Mouse (Mus musculus): Measurements from ENCODE around the gene Sept10. TPM values are rescaled to one million over a fixed set of nuclear protein-coding genes. Genes with fewer than 3 reads are reported as not detected.

The Sept10 gene
- polyA plus RNA-seq, 1 experiment from 2014 or later, result 32.4 TPM

GRCm38 (mm10) chr10:59222271-59223101 is 839 bp upstream of the Sept10 start:
- H3K27me3 ChIP-seq (ENCODE audit: control insufficient read depth, insufficient read depth, low read length), result no peaks in the 10 kb centered on the region
- no peaks in the 10 kb centered on the region for H3K36me3 ChIP-seq (ENCODE audit: control insufficient read depth, insufficient read depth, low read length)
- ATAC-seq (ENCODE audit: low FRiP score) (peak; percentile 2), DNase-seq (ENCODE audit: low spot score) (peak; percentile 55)
- H3K4me1 ChIP-seq (replicated peaks; ENCODE audit: control insufficient read depth, insufficient read depth, low read length), result no peaks in the 10 kb centered on the region
- WGBS, result 3% methylated on average over 49 of the region's 49 CpGs
- no peaks in the 10 kb centered on the region for H3K9me3 ChIP-seq (ENCODE audit: control insufficient read depth, low read length)
- H3K9ac ChIP-seq (ENCODE audit: low read depth, low read length), result peak overlapping the region; percentile 90
- H3K4me2 ChIP-seq (replicated peaks; ENCODE audit: low read depth, low read length), result peak overlapping the region; percentile 93
- peak overlapping the region; percentile 94; the same call in 1 of the 2 replicates for H3K27ac ChIP-seq (ENCODE audit: low read depth, low read length)
- H3K4me3 ChIP-seq (ENCODE audit: low read depth, low read length), result peak overlapping the region; percentile 87

- H3K27ac ChIP-seq (ENCODE audit: low read depth, low read length), result peak overlapping the region; percentile 94
- H3K9ac ChIP-seq (ENCODE audit: low read depth, low read length), result peak overlapping the region; percentile 90
- no peak for ATAC-seq (ENCODE audit: low FRiP score)
- DNase-seq (ENCODE audit: low spot score), result no peak
- peak overlapping the region; percentile 87 for H3K4me3 ChIP-seq (ENCODE audit: low read depth, low read length)
- H3K9me3 ChIP-seq (ENCODE audit: control insufficient read depth, low read length), result no peaks in the 10 kb centered on the region
- WGBS, result 2% methylated on average over 37 of the region's 39 CpGs
- peak overlapping the region; percentile 93 for H3K4me2 ChIP-seq (replicated peaks; ENCODE audit: low read depth, low read length)
- H3K4me1 ChIP-seq (replicated peaks; ENCODE audit: control insufficient read depth, insufficient read depth, low read length), result no peaks in the 10 kb centered on the region
- H3K36me3 ChIP-seq (ENCODE audit: control insufficient read depth, insufficient read depth, low read length), result no peaks in the 10 kb centered on the region
- no peaks in the 10 kb centered on the region for H3K27me3 ChIP-seq (ENCODE audit: control insufficient read depth, insufficient read depth, low read length)
Observed at GRCm38 (mm10) chr10:59220824-59221472, 699 bp downstream of the Sept10 start.

- Histone ChIP-seq H3K4me1 (replicated peaks; ENCODE audit: control insufficient read depth, insufficient read depth, low read length) (no peaks in the 10 kb centered on the region), H3K27ac (ENCODE audit: low read depth, low read length) (no peak overlapping the region), H3K9ac (ENCODE audit: low read depth, low read length) (no peak overlapping the region), H3K27me3 (ENCODE audit: control insufficient read depth, insufficient read depth, low read length) (no peaks in the 10 kb centered on the region), H3K4me2 (replicated peaks; ENCODE audit: low read depth, low read length) (no peak overlapping the region), H3K4me3 (ENCODE audit: low read depth, low read length) (no peak overlapping the region), H3K36me3 (ENCODE audit: control insufficient read depth, insufficient read depth, low read length) (no peaks in the 10 kb centered on the region), H3K9me3 (ENCODE audit: control insufficient read depth, low read length) (no peaks in the 10 kb centered on the region)
- ATAC-seq (ENCODE audit: low FRiP score) (no peak), DNase-seq (ENCODE audit: low spot score) (no peak)
Observed at GRCm38 (mm10) chr10:59200011-59200410, 21.6 kb downstream of the Sept10 start.

GRCm38 (mm10) chr10:59196763-59197162 is 24.9 kb downstream of the Sept10 start:
- WGBS, result 79% methylated on average over 3 of the region's 3 CpGs
- no peak for ATAC-seq (ENCODE audit: low FRiP score)
- no peak overlapping the region for H3K27ac ChIP-seq (ENCODE audit: low read depth, low read length)
- H3K27me3 ChIP-seq (ENCODE audit: control insufficient read depth, insufficient read depth, low read length), result no peaks in the 10 kb centered on the region
- H3K9ac ChIP-seq (ENCODE audit: low read depth, low read length), result no peak overlapping the region
- H3K36me3 ChIP-seq (ENCODE audit: control insufficient read depth, insufficient read depth, low read length), result no peaks in the 10 kb centered on the region
- H3K4me2 ChIP-seq (replicated peaks; ENCODE audit: low read depth, low read length), result no peak overlapping the region
- H3K4me1 ChIP-seq (replicated peaks; ENCODE audit: control insufficient read depth, insufficient read depth, low read length), result no peaks in the 10 kb centered on the region
- no peak for DNase-seq (ENCODE audit: low spot score)
- H3K4me3 ChIP-seq (ENCODE audit: low read depth, low read length), result no peak overlapping the region
- H3K9me3 ChIP-seq (ENCODE audit: control insufficient read depth, low read length), result no peaks in the 10 kb centered on the region

GRCm38 (mm10) chr10:59194891-59195290 is 26.8 kb downstream of the Sept10 start:
- WGBS, result 81% methylated on average over 5 of the region's 5 CpGs
- H3K4me2 ChIP-seq (replicated peaks; ENCODE audit: low read depth, low read length), result no peak overlapping the region
- DNase-seq (ENCODE audit: low spot score) (peak; percentile 17), ATAC-seq (ENCODE audit: low FRiP score) (no peak)
- no peak overlapping the region for H3K4me3 ChIP-seq (ENCODE audit: low read depth, low read length)
- no peak overlapping the region for H3K9ac ChIP-seq (ENCODE audit: low read depth, low read length)
- no peaks in the 10 kb centered on the region for H3K9me3 ChIP-seq (ENCODE audit: control insufficient read depth, low read length)
- no peaks in the 10 kb centered on the region for H3K27me3 ChIP-seq (ENCODE audit: control insufficient read depth, insufficient read depth, low read length)
- no peaks in the 10 kb centered on the region for H3K4me1 ChIP-seq (replicated peaks; ENCODE audit: control insufficient read depth, insufficient read depth, low read length)
- H3K27ac ChIP-seq (ENCODE audit: low read depth, low read length), result no peak overlapping the region
- no peaks in the 10 kb centered on the region for H3K36me3 ChIP-seq (ENCODE audit: control insufficient read depth, insufficient read depth, low read length)

GRCm38 (mm10) chr10:59182306-59182705 is 39.3 kb downstream of the Sept10 start:
- no peaks in the 10 kb centered on the region for H3K27me3 ChIP-seq (ENCODE audit: control insufficient read depth, insufficient read depth, low read length)
- no peaks in the 10 kb centered on the region for H3K36me3 ChIP-seq (ENCODE audit: control insufficient read depth, insufficient read depth, low read length)
- ATAC-seq (ENCODE audit: low FRiP score) (no peak), DNase-seq (ENCODE audit: low spot score) (no peak)
- H3K27ac ChIP-seq (ENCODE audit: low read depth, low read length), result no peak overlapping the region
- no peaks in the 10 kb centered on the region for H3K4me1 ChIP-seq (replicated peaks; ENCODE audit: control insufficient read depth, insufficient read depth, low read length)
- WGBS, result 76% methylated on average over 3 of the region's 3 CpGs
- no peak overlapping the region for H3K9ac ChIP-seq (ENCODE audit: low read depth, low read length)
- no peaks in the 10 kb centered on the region for H3K9me3 ChIP-seq (ENCODE audit: control insufficient read depth, low read length)
- H3K4me3 ChIP-seq (ENCODE audit: low read depth, low read length), result no peak overlapping the region
- H3K4me2 ChIP-seq (replicated peaks; ENCODE audit: low read depth, low read length), result no peak overlapping the region

GRCm38 (mm10) chr10:59179620-59180019 is 42.0 kb downstream of the Sept10 start:
- Histone ChIP-seq H3K27ac (ENCODE audit: low read depth, low read length) (no peak overlapping the region), H3K4me2 (replicated peaks; ENCODE audit: low read depth, low read length) (no peak overlapping the region), H3K9ac (ENCODE audit: low read depth, low read length) (no peak overlapping the region), H3K36me3 (ENCODE audit: control insufficient read depth, insufficient read depth, low read length) (no peaks in the 10 kb centered on the region), H3K4me1 (replicated peaks; ENCODE audit: control insufficient read depth, insufficient read depth, low read length) (no peaks in the 10 kb centered on the region), H3K9me3 (ENCODE audit: control insufficient read depth, low read length) (no peaks in the 10 kb centered on the region), H3K4me3 (ENCODE audit: low read depth, low read length) (no peak overlapping the region), H3K27me3 (ENCODE audit: control insufficient read depth, insufficient read depth, low read length) (no peaks in the 10 kb centered on the region)
- WGBS, result 89% methylated on average over 3 of the region's 3 CpGs
- DNase-seq (ENCODE audit: low spot score) (no peak), ATAC-seq (ENCODE audit: low FRiP score) (no peak)

- Histone ChIP-seq H3K27ac (ENCODE audit: low read depth, low read length) (no peak overlapping the region), H3K4me2 (replicated peaks; ENCODE audit: low read depth, low read length) (no peak overlapping the region), H3K36me3 (ENCODE audit: control insufficient read depth, insufficient read depth, low read length) (no peaks in the 10 kb centered on the region), H3K9ac (ENCODE audit: low read depth, low read length) (no peak overlapping the region), H3K9me3 (ENCODE audit: control insufficient read depth, low read length) (no peaks in the 10 kb centered on the region), H3K27me3 (ENCODE audit: control insufficient read depth, insufficient read depth, low read length) (no peaks in the 10 kb centered on the region), H3K4me3 (ENCODE audit: low read depth, low read length) (no peak overlapping the region), H3K4me1 (replicated peaks; ENCODE audit: control insufficient read depth, insufficient read depth, low read length) (no peaks in the 10 kb centered on the region)
- DNase-seq (ENCODE audit: low spot score), result no peak
- ATAC-seq (ENCODE audit: low FRiP score), result no peak
- 98% methylated on average over 1 of the region's 1 CpGs for WGBS
Observed at GRCm38 (mm10) chr10:59172539-59172938, 49.1 kb downstream of the Sept10 start.

- no peaks in the 10 kb centered on the region for H3K36me3 ChIP-seq (ENCODE audit: control insufficient read depth, insufficient read depth, low read length)
- no peak for DNase-seq (ENCODE audit: low spot score)
- ATAC-seq (ENCODE audit: low FRiP score), result no peak
Observed at GRCm38 (mm10) chr10:59171042-59171441, 50.6 kb downstream of the Sept10 start.

More at GRCm38 (mm10) chr10:59171042-59171441, 50.6 kb downstream of the Sept10 start:
- Histone ChIP-seq H3K27ac (ENCODE audit: low read depth, low read length) (no peak overlapping the region), H3K9ac (ENCODE audit: low read depth, low read length) (no peak overlapping the region), H3K4me2 (replicated peaks; ENCODE audit: low read depth, low read length) (no peak overlapping the region), H3K27me3 (ENCODE audit: control insufficient read depth, insufficient read depth, low read length) (no peaks in the 10 kb centered on the region), H3K4me1 (replicated peaks; ENCODE audit: control insufficient read depth, insufficient read depth, low read length) (no peaks in the 10 kb centered on the region), H3K4me3 (ENCODE audit: low read depth, low read length) (no peak overlapping the region), H3K9me3 (ENCODE audit: control insufficient read depth, low read length) (no peaks in the 10 kb centered on the region)
- 83% methylated on average over 3 of the region's 3 CpGs for WGBS

Measured in hindbrain, embryonic 11.5 days (tissue).